Mouse (Mus musculus) E14TG2a.4 (cell line): ENCODE results near the gene Grin2a.

Source experiments
- CTCF ChIP-seq: conservative IDR thresholded peaks from 2 replicates; pipeline ENCODE4 v1.5.1; 2014; ENCODE audit warnings: low read length
- POU5F1 ChIP-seq: IDR thresholded peaks from 2 replicates; pipeline ENCODE4 v1.6.1; 2014; ENCODE audit warnings: low read length, borderline replicate concordance

DNA sequence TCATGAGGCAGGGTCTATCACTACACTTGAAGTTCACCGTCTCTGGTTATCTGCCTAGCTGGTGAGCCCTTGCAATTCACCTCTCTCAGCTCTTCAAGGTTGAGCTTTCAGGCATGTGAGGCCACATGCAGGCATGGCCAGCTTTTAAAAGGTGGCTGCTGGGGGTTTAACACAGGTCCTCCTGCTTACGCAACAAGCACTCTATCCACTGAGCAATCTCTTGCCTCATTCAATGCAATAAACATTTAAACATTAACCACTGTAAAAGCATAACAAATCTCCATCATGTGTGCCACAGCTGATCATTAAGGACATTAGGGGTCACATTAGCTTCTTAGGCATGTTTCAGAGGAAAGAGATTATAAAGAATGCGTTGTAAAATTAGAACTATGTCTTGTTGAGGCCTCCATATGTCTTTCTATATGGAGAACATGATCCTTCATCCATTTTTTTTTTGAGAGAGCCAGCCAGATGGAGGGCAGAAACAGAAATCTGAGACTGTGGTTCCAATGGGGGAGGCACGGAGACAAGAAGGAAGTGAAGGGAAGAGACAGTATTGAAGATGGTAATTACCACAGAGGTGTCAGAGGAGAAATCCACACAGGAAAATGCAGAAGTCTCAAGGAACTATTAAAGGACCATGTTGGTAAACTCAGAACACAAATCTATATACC lies 170.8 kb downstream of the Grin2a start:
- TF ChIP-seq CTCF = no peak
- no peak for TF ChIP-seq POU5F1
